Mouse (Mus musculus): Measurements from ENCODE around the gene Gphn.

Gene Gphn

GRCm38 (mm10) chr12:78717783-78718182 lies 491.6 kb downstream of the Gphn start:
- DNase-seq (ENCODE audit: low spot score in 2 of 2) = no peak

GRCm38 (mm10) chr12:78727723-78728122 lies 501.5 kb downstream of the Gphn start:
- DNase-seq (ENCODE audit: low spot score in 2 of 2) = no peak

All from right cerebral cortex, postnatal 36 days (tissue).